In genomic region chr17:70852686-70853386, GRCm38 (mm10) we compare ENCODE assay signal across 8 mouse cellular contexts. TPM values are rescaled to one million over a fixed set of nuclear protein-coding genes. Genes with fewer than 3 reads are reported as not detected.
DNase-seq lines count a peak whose midpoint lies in the region; ATAC-seq lines count a peak whose summit lies in the region.

No protein-coding gene starts in this region.

- no peaks in the 10 kb centered on the region for H3K9me3 ChIP-seq in embryonic facial prominence, embryonic 14.5 days (ENCODE audit: control insufficient read depth, low read length)
- no peaks in the 10 kb centered on the region for H3K9me3 ChIP-seq in heart, embryonic 14.5 days (ENCODE audit: control insufficient read depth, low read length)
- H3K9me3 ChIP-seq in neural tube, embryonic 12.5 days, result no peaks in the 10 kb centered on the region

- H3K4me2 ChIP-seq in embryonic facial prominence, embryonic 14.5 days (ENCODE audit: low read depth, low read length), result peak overlapping the region; percentile 96
- peak overlapping the region; percentile 98 for H3K4me2 ChIP-seq in heart, embryonic 14.5 days (ENCODE audit: low read length)
- peak overlapping the region; percentile 93 for H3K4me2 ChIP-seq in neural tube, embryonic 12.5 days (replicated peaks)

- ATAC-seq in embryonic facial prominence, embryonic 14.5 days (ENCODE audit: low read depth), result peak; percentile 48
- peak; percentile 63 for ATAC-seq in heart, embryonic 14.5 days (ENCODE audit: insufficient number of reproducible peaks, insufficient read depth, low FRiP score, low read depth)
- peak; percentile 46 for ATAC-seq in neural tube, embryonic 12.5 days (ENCODE audit: low FRiP score, low read depth)

- H3K4me1 ChIP-seq in embryonic facial prominence, embryonic 14.5 days (ENCODE audit: control insufficient read depth, insufficient read depth, low read length), result 0 out of 2 replicates have a peak, but pooled peaks cover 4% of the 10 kb centered on the region
- peaks cover 5 to 6% of the 10 kb centered on the region in 2 experiments; a peak in 2 of 4 replicates for H3K4me1 ChIP-seq in heart, embryonic 14.5 days (ENCODE audit: control insufficient read depth in 2 of 2, insufficient read depth in 2 of 2, low read length in 2 of 2)
- peaks cover 31% of the 10 kb centered on the region for H3K4me1 ChIP-seq in neural tube, embryonic 12.5 days

- H3K9ac ChIP-seq in embryonic facial prominence, embryonic 14.5 days (ENCODE audit: low read depth, low read length), result peak overlapping the region; percentile 84
- H3K9ac ChIP-seq in heart, embryonic 14.5 days (ENCODE audit: low read length), result peak overlapping the region; percentile 91
- peak overlapping the region; percentile 72 for H3K9ac ChIP-seq in neural tube, embryonic 12.5 days

- no peaks in the 10 kb centered on the region for H3K36me3 ChIP-seq in embryonic facial prominence, embryonic 14.5 days (ENCODE audit: control insufficient read depth, insufficient read depth, low read length)
- no peaks in the 10 kb centered on the region for H3K36me3 ChIP-seq in heart, embryonic 14.5 days (ENCODE audit: control insufficient read depth, insufficient read depth, low read length)
- no peaks in the 10 kb centered on the region for H3K36me3 ChIP-seq in neural tube, embryonic 12.5 days

- H3K27me3 ChIP-seq in embryonic facial prominence, embryonic 14.5 days (replicated peaks; ENCODE audit: control insufficient read depth, insufficient read depth, low read length), result no peaks in the 10 kb centered on the region
- no peaks in the 10 kb centered on the region for H3K27me3 ChIP-seq in heart, embryonic 14.5 days (ENCODE audit: control insufficient read depth, insufficient read depth, low read length)
- H3K27me3 ChIP-seq in neural tube, embryonic 12.5 days (replicated peaks), result no peaks in the 10 kb centered on the region

- H3K4me3 ChIP-seq in embryonic facial prominence, embryonic 14.5 days (ENCODE audit: low read depth, low read length), result peak overlapping the region; percentile 83
- peak overlapping the region; percentile 62 to 91 for H3K4me3 ChIP-seq in heart, embryonic 14.5 days (ENCODE audit: control insufficient read depth in 1 of 2, insufficient read depth in 1 of 2, low read depth in 1 of 2, low read length in 2 of 2)
- H3K4me3 ChIP-seq in neural tube, embryonic 12.5 days, result peak overlapping the region; percentile 57

- peak overlapping the region; percentile 99 for H3K27ac ChIP-seq in embryonic facial prominence, embryonic 14.5 days (replicated peaks; ENCODE audit: low read depth, low read length)
- H3K27ac ChIP-seq in heart, embryonic 14.5 days (replicated peaks in 1 of 2; ENCODE audit: control insufficient read depth in 1 of 2, insufficient read depth in 1 of 2, low read depth in 2 of 2, low read length in 2 of 2), result peak overlapping the region; percentile 89 to 95
- peak overlapping the region; percentile 83 for H3K27ac ChIP-seq in neural tube, embryonic 12.5 days

- WGBS in embryonic facial prominence, embryonic 14.5 days, result under 1% methylated on average over 49 of the region's 51 CpGs
- under 1% methylated on average over 50 of the region's 51 CpGs for WGBS in heart, embryonic 14.5 days
- WGBS in neural tube, embryonic 12.5 days, result under 1% methylated on average over 51 of the region's 51 CpGs

- DNase-seq in CD4-positive helper T cell, adult 2 months (ENCODE audit: low read depth, low spot score), result peak; percentile 84
- DNase-seq in adrenal gland, adult 8-10 months, result peak; percentile 84
- peak; percentile 89 for DNase-seq in embryonic facial prominence, embryonic 14.5 days (ENCODE audit: low spot score)
- peak; percentile 90 for DNase-seq in kidney, postnatal 10 days
- peak; percentile 92 to 95 for DNase-seq in lung, adult 18-20 months
- peak; percentile 73 for DNase-seq in thymus, postnatal 0 days (ENCODE audit: low spot score)

RNA-seq across cellular contexts. Expression of gene Tgif1, which starts 0.5 kb away (rescaled TPM):
- total RNA-seq in adrenal gland, adult 8-10 months (2022), result 10 to 100 TPM; 45.8 to 61.5 (median 60.5) TPM
- 47.2 and 50.1 TPM in 2 replicates for polyA plus RNA-seq in embryonic facial prominence, embryonic 14.5 days (2014; fragmentation: Nextera tagmentation; extraction: Ambion mirVana)
- 17.3 and 17.7 TPM in 2 replicates for polyA plus RNA-seq in heart, embryonic 14.5 days (2014; fragmentation: Nextera tagmentation; extraction: Ambion mirVana)
- polyA plus RNA-seq in neural tube, embryonic 12.5 days (2016; fragmentation: Nextera tagmentation; extraction: Ambion mirVana), result 52.7 and 57.2 TPM in 2 replicates
- 36.4 and 37.8 TPM in 2 replicates for polyA plus RNA-seq in thymus, postnatal 0 days (2015; fragmentation: Nextera tagmentation; extraction: Ambion mirVana)

Comparison
In these comparisons a context has a peak if more than half of its experiments do, and no peak if none do; other contexts are left out.
1. Peak in every context shown above with its lines: DNase-seq, ATAC-seq, H3K4me3 ChIP-seq and H3K27ac ChIP-seq.